Mouse (Mus musculus): Measurements from ENCODE around the gene Twnk.
"Not testable (repeated sequence)": the region's sequence is repeated elsewhere in the genome, so short reads cannot be mapped to it uniquely, and the experiment has no call there.

Gene Twnk

GRCm38 (mm10) chr19:45023993-45024392, 18.5 kb downstream of the Twnk start:
- peak in 1 of 2 experiments; percentile 19 for DNase-seq (ENCODE audit: inconsistent age in 2 of 2, low spot score in 1 of 2)

- DNase-seq (ENCODE audit: inconsistent age in 2 of 2, low spot score in 1 of 2): peak in 1 of 2 experiments; percentile 8
Observed at GRCm38 (mm10) chr19:45024775-45025174, 19.3 kb downstream of the Twnk start.

GRCm38 (mm10) chr19:45025937-45026568, 20.6 kb downstream of the Twnk start:
- no peak for DNase-seq (ENCODE audit: inconsistent age in 2 of 2, low spot score in 1 of 2)

GRCm38 (mm10) chr19:45026958-45027670, 21.7 kb downstream of the Twnk start:
- no peak for DNase-seq (ENCODE audit: inconsistent age in 2 of 2, low spot score in 1 of 2)

GRCm38 (mm10) chr19:45027848-45028247, 22.4 kb downstream of the Twnk start:
- no peak for DNase-seq (ENCODE audit: inconsistent age in 2 of 2, low spot score in 1 of 2)

GRCm38 (mm10) chr19:45028746-45029145, 23.3 kb downstream of the Twnk start:
- DNase-seq (ENCODE audit: inconsistent age in 2 of 2, low spot score in 1 of 2): peak; percentile 18 to 62

GRCm38 (mm10) chr19:45029571-45029970, 24.1 kb downstream of the Twnk start:
- DNase-seq (ENCODE audit: inconsistent age in 2 of 2, low spot score in 1 of 2): peak in 1 of 2 experiments; percentile 19

- peak; percentile 79 to 89 for DNase-seq (ENCODE audit: inconsistent age in 2 of 2, low spot score in 1 of 2)
Observed at GRCm38 (mm10) chr19:45030111-45030510, 24.6 kb downstream of the Twnk start.

- peak; percentile 85 to 94 for DNase-seq (ENCODE audit: inconsistent age in 2 of 2, low spot score in 1 of 2)
Observed at GRCm38 (mm10) chr19:45030746-45031693, 25.6 kb downstream of the Twnk start.

- DNase-seq (ENCODE audit: inconsistent age in 2 of 2, low spot score in 1 of 2): peak; percentile 81 to 93
Observed at GRCm38 (mm10) chr19:45031780-45032179, 26.3 kb downstream of the Twnk start.

GRCm38 (mm10) chr19:45032570-45033332, 27.3 kb downstream of the Twnk start:
- peak in 1 of 2 experiments; percentile 73 for DNase-seq (ENCODE audit: inconsistent age in 2 of 2, low spot score in 1 of 2)

GRCm38 (mm10) chr19:45036867-45037266, 31.4 kb downstream of the Twnk start:
- DNase-seq (ENCODE audit: inconsistent age in 2 of 2, low spot score in 1 of 2): peak; percentile 71 to 86

- not testable (repeated sequence) for DNase-seq (ENCODE audit: inconsistent age in 2 of 2, low spot score in 1 of 2)
Observed at GRCm38 (mm10) chr19:45038198-45038597, 32.7 kb downstream of the Twnk start.

GRCm38 (mm10) chr19:45040214-45040613, 34.8 kb downstream of the Twnk start:
- peak in 1 of 2 experiments; percentile 23 for DNase-seq (ENCODE audit: inconsistent age in 2 of 2, low spot score in 1 of 2)

GRCm38 (mm10) chr19:45044389-45044927, 39.0 kb downstream of the Twnk start:
- DNase-seq (ENCODE audit: inconsistent age in 2 of 2, low spot score in 1 of 2): peak in 1 of 2 experiments; percentile 19

GRCm38 (mm10) chr19:45045236-45045635, 39.8 kb downstream of the Twnk start:
- DNase-seq (ENCODE audit: inconsistent age in 2 of 2, low spot score in 1 of 2): peak in 1 of 2 experiments; percentile 35

- DNase-seq (ENCODE audit: inconsistent age in 2 of 2, low spot score in 1 of 2): peak; percentile 15 to 16
Observed at GRCm38 (mm10) chr19:45045651-45046050, 40.2 kb downstream of the Twnk start, which contains the start of gene Pdzd7. Gene Pdzd7, minus strand, starts transcription at chr19:45045717.

GRCm38 (mm10) chr19:45046523-45047321, 41.3 kb downstream of the Twnk start:
- DNase-seq (ENCODE audit: inconsistent age in 2 of 2, low spot score in 1 of 2): peak; percentile 90 to 95

- peak; percentile 96 to 98 for DNase-seq (ENCODE audit: inconsistent age in 2 of 2, low spot score in 1 of 2)
Observed at GRCm38 (mm10) chr19:45047417-45047934, 42.0 kb downstream of the Twnk start, which contains the start of gene Sfxn3. Gene Sfxn3, plus strand, starts transcription at chr19:45047503.
